Mouse (Mus musculus) inflammation-experienced regulatory T-cells, adult 6 months (primary cell): ENCODE measurements at regions not wholly inside any gene's neighbourhood (a gene's known extent, or its start where the extent isn't known, plus 50 kb on each side); places are given as distances from the start of the nearest gene placed in this dataset.

Source experiments
- ATAC-seq: one replicate; pipeline ENCODE4 v1.8.0; 2017

DNA sequence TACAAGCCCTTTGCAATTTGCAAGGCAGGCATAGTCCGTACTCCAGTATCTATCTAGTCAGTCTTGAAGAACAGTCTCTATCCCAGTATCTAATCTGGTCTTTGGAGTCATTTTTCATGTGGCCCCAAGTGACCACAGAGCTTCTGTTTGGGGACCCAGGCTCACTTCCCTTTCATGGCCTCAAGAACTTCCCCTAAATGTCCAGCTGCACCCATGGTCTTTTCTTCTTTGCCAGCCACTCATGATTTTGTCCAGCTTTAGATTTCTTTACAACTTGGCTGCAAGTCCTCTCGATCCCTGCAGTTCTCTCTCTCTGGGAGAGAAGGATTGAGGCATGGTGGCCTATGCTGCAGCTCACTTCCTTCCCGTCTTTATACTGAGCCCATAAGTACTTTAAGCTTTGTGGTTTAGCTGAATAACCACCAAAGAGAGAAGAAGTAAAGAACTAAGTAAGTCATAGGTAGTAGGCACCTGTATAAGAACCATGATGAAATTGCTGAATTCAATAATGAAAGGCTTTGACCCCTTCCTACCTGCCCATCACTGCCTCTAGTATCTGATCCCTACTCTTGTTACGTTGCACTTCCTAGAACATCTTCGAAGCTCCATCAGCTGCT is 62.1 kb upstream of the Cited2 start:
- ATAC-seq = no peak

DNA sequence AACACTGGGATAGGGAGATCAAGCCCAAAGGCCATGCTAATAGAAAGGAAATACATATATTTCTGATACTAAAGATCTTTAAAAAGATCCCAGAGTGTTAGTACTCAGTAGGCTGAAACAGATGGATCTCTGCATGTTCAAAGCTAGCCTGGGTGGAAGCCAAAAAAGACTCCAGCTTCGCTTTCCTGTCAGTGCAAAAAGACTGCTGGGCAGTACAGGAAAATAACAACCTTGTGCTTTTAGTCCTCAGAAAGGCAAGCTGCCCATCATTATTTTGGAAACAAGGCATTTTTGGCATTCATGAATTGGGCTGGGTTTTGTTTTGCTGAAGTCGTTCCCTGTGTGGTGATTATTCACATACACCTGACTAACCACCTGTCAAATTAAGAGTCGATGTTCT is 56.9 kb upstream of the Cited2 start:
- ATAC-seq = no peak

DNA sequence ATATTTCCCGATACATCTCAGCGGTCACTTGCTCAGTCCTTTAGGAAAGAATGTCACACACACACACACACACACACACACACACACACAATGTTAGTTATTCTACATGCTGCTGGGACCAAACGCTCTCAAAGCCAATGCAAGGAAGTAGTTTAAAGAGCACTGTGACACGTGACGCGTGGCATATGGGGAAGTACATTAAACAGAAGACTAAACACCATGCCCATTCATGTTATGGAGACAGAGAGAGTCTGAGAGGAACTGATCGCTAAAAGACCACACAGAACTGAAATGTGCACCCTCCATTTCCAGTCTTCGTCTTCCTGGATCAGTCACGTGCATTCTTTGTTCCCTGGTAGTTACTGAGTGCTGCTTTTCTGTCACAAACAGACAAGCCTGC is 53.6 kb upstream of the Cited2 start:
- no peak for ATAC-seq
